Mouse (Mus musculus): ENCODE data around the gene Mllt3.

DNA sequence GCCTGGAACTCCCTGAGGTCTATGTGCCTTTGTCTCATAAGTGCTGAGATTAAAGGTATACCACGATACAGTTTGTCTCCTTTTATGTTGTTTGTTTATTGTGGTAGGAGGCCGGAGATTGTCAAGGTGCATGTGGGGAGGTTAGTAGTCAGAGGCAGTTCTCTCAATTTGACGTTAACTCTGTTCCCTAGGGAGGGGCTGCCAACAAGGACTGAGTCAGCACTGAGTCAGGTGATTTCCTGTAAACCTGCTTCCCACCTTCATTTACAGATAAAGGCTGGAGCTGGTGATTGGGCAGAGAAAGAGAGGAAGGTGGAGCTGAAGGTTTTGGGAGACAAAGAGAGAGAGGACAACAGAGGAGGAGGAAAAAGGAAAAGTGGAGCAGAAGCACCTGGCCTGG, 45.8 kb upstream of the Mllt3 start:
- TF ChIP-seq GATA1 (IDR thresholded peaks at IDR 0.05; ENCODE audit: borderline replicate concordance, low read length) (no peak), FLI1 (IDR thresholded peaks at IDR 0.05; ENCODE audit: low read length) (no peak)

Measured in megakaryocyte, embryonic 14.5 days (primary cell).